Mouse (Mus musculus) cerebellum, adult 9-11 months (tissue): ENCODE measurements around the gene Cdkn2d.
"Not testable (repeated sequence)": the region's sequence is repeated elsewhere in the genome, so short reads cannot be mapped to it uniquely, and the experiment has no call there.

Experiments
- DNase-seq: peaks from one replicate; pipeline ENCODE4 v3.0.0; 2022

The Cdkn2d gene

GRCm38 (mm10) chr9:21316696-21317095 is 25.5 kb upstream of the Cdkn2d start:
- no peak for DNase-seq

- no peak for DNase-seq
Measured at GRCm38 (mm10) chr9:21315421-21315820, 24.2 kb upstream of the Cdkn2d start.

GRCm38 (mm10) chr9:21314367-21315140 is 23.3 kb upstream of the Cdkn2d start:
- no peak for DNase-seq

GRCm38 (mm10) chr9:21313394-21313793 is 22.2 kb upstream of the Cdkn2d start:
- peak; percentile 85 for DNase-seq

GRCm38 (mm10) chr9:21312134-21312533 is 20.9 kb upstream of the Cdkn2d start, which contains the start of gene Ap1m2:
Gene Ap1m2, minus strand, starts transcription at chr9:21312337.
- DNase-seq: no peak

GRCm38 (mm10) chr9:21311695-21312094 is 20.5 kb upstream of the Cdkn2d start:
- DNase-seq: no peak

GRCm38 (mm10) chr9:21309150-21309741 is 18.0 kb upstream of the Cdkn2d start:
- DNase-seq: no peak

GRCm38 (mm10) chr9:21305065-21305464 is 13.9 kb upstream of the Cdkn2d start:
- DNase-seq: no peak

- DNase-seq: no peak
Measured at GRCm38 (mm10) chr9:21299014-21299413, 7.8 kb upstream of the Cdkn2d start.

GRCm38 (mm10) chr9:21292271-21292670 is 1.1 kb upstream of the Cdkn2d start:
- DNase-seq: no peak

GRCm38 (mm10) chr9:21291868-21292267 is 661 bp upstream of the Cdkn2d start:
- not testable (repeated sequence) for DNase-seq

GRCm38 (mm10) chr9:21290589-21290988 is 618 bp downstream of the Cdkn2d start:
- DNase-seq: peak; percentile 83

GRCm38 (mm10) chr9:21289337-21289671 is 1.9 kb downstream of the Cdkn2d start:
- DNase-seq: no peak

GRCm38 (mm10) chr9:21288404-21289336 is 2.5 kb downstream of the Cdkn2d start:
- peak; percentile 70 for DNase-seq

- peak; percentile 98 for DNase-seq
Measured at GRCm38 (mm10) chr9:21287571-21288402, 3.4 kb downstream of the Cdkn2d start, which contains the start of gene Kri1. Gene Kri1, minus strand, starts transcription at chr9:21287969.

- DNase-seq: no peak
Measured at GRCm38 (mm10) chr9:21286753-21287152, 4.5 kb downstream of the Cdkn2d start.

- DNase-seq: no peak
Measured at GRCm38 (mm10) chr9:21283994-21284393, 7.2 kb downstream of the Cdkn2d start.

- DNase-seq: no peak
Measured at GRCm38 (mm10) chr9:21283591-21283990, 7.6 kb downstream of the Cdkn2d start.

- DNase-seq: no peak
Measured at GRCm38 (mm10) chr9:21277776-21278175, 13.4 kb downstream of the Cdkn2d start.

GRCm38 (mm10) chr9:21276307-21276706 is 14.9 kb downstream of the Cdkn2d start:
- DNase-seq: no peak

- no peak for DNase-seq
Measured at GRCm38 (mm10) chr9:21275727-21276126, 15.5 kb downstream of the Cdkn2d start.

- DNase-seq: no peak
Measured at GRCm38 (mm10) chr9:21275013-21275710, 16.0 kb downstream of the Cdkn2d start.
